Mouse (Mus musculus): ENCODE results near the gene Snx4. TPM values are rescaled to one million over a fixed set of nuclear protein-coding genes. Genes with fewer than 3 reads are reported as not detected.

Snx4 gene
- total RNA-seq, 2 experiments from 2014 or later, result 23.1 to 24.6 TPM

DNA sequence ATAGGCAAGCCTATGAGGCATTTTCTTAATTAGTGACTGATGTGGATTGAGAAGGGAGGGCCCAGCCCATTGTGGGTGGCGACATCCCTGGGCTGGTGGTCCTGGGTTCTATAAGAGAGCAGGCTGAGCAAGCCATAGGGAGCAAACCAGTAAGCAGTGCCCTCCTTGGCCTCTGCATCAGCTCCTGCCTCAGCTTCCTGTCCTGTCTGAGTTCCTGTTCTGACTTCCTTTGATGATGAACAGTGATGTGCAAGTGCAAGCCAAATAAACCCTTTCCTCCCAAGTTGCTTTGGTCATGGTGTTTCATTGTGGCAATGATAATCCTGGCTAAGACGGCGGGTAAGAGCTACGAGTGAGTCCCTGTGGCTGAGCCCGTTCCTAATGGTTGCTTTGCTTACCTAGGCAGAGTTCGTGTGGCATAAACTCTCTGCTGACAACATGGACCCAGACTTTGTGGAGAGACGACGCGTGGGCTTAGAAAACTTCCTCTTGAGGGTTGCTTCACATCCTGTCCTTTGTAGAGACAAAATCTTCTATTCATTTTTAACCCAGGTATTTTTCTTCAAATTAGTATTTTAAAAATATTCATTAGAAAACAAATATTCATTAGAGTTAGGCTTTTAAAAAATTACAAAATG, 16.5 kb downstream of the Snx4 start:
- no peak for DNase-seq

GRCm38 (mm10) chr16:33271824-33272223, 20.6 kb downstream of the Snx4 start:
- DNase-seq, result no peak

DNA sequence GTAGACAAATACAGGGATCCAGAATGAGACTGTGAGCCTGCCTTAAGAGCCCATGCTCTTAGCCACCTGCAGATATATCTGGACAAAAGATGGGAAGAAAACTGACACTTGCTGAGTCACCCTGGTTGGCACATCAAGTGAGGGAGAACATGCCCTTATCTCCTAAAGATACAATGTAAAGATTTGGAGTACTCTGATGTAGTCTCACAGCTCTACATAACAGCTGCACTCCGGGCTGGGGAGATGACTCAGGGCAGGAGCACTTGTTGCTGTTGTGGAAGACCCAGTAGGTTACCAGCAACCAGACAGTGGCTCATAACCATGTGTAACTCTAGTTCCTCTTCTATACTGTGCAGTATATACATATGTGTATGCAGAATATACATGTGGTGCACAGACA, 31.8 kb downstream of the Snx4 start:
- no peak for DNase-seq

DNA sequence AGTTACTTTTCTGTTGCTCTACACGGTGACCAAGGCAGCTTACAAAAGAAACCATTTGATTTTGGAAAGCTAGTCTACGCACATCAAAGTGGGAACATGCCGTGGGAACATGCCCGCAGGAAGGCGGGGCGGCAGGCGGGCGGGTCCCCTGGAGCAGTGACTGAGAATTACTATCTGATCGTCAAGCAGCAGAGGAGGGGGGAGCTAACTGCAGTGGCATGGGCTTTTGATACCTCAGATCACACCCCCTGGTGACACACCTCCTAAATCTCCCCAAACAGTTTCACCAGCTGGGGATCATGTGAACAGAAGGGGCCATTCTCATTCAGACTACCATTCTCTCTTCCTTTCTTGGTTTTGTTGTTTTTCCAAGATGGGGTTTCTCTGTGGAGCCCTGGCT, 37.3 kb downstream of the Snx4 start:
- DNase-seq, result no peak

DNA sequence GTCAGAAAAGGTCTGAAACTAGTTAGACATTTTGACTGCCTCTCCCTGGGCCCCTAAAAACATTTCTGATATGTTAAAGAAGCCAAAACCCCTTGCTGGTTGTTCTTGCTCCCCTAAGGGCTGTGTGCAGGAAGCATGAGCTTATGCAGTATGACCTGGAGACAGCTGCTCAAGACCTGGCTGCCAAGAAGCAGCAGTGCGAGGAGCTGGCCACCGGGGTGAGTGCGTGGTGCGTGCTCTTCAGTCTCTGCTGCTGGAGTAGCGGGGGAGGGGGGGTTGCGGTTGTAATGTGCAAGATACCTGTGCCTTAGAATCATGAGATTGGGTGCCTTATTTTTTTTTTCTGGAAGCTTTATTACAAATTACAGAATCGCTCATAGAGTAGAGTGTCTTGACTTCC, 38.7 kb downstream of the Snx4 start:
- no peak for DNase-seq

- DNase-seq, result no peak
Observed at GRCm38 (mm10) chr16:33292241-33292640, 41.0 kb downstream of the Snx4 start.

- DNase-seq, result no peak
Observed at GRCm38 (mm10) chr16:33294681-33295080, 43.4 kb downstream of the Snx4 start.

GRCm38 (mm10) chr16:33295321-33295720, 44.1 kb downstream of the Snx4 start:
- no peak for DNase-seq

DNA sequence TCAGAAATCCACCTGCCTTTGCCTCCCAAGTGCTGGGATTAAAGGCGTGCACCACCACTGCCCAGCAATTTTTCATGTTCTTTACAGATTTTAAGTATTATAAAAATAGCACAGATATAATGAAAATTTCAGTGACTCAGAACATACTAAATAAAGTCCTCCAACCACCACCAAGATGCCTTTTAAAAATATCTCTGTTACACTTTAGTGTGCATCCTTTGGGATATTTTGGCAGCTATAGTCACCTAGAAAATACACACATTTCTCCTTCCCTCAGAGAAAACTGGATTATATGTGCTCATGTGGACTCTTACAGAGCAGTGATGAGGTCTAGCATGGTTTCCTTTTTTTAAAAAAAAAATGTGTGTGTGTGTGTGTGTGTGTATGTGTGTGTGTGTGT, 46.3 kb downstream of the Snx4 start:
- DNase-seq, result no peak

GRCm38 (mm10) chr16:33306633-33307070, 55.4 kb downstream of the Snx4 start:
- peak; percentile 64 to 88 for DNase-seq

DNA sequence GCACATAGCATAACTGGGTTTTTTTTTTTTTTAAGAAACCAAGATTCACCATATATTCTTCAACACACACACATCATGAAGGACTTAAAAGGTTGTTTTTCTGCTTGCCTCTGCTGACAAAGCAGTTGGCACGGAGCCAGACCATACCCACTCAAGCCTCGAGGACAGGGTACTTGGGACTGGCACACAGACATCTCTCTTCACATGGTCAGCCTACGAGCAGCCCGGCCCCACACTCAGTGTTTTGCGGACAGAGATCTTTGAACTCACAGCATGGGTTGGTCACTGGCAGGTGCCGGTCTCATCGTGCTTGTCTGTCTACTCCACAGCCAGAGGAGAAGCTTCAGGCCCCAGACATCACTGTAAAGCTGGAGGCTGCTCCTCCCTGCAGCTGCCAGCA, 56.5 kb downstream of the Snx4 start:
- no peak for DNase-seq

DNA sequence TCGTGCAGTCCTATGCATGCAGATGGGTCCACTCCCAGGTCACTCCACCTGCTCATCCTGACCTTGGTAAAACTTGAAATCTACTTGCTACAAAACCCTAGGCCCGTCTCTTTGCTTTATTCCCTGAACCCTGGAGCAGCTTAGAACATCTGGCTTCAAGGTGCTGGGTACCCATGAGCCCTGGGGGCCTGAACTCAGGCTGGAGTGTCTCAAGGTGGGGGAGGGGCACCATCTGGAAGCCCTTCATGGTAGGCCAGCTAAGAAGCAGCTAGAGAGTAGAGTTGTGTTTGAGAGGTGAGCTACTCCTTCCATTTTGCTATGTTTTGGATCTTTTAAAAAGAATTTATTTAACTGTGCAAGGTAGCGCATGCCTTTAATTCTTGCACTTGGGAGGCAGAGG, 57.8 kb downstream of the Snx4 start:
- DNase-seq, result no peak

DNA sequence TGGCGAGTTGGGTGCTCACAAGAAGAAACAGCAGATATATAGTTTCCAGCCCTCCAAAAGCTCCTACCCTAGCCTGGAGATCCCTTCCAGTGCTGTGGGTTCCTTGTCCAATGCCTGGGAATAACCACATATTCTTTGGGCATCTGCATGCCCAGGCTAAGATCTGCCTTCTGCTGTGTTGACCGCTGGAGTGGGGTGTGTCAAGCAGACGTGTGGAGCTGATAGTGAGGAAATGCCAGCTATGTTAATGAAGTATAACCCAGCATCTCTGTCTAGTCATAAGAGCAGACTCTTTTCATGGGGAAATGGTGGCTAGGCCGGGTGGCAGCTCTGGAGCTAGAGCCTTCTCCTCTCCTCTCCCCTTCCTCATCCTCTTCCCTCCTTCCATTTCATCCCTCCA, 64.4 kb downstream of the Snx4 start:
- DNase-seq, result no peak

- no peak for DNase-seq
Observed at GRCm38 (mm10) chr16:33317646-33318045, 66.4 kb downstream of the Snx4 start.

DNA sequence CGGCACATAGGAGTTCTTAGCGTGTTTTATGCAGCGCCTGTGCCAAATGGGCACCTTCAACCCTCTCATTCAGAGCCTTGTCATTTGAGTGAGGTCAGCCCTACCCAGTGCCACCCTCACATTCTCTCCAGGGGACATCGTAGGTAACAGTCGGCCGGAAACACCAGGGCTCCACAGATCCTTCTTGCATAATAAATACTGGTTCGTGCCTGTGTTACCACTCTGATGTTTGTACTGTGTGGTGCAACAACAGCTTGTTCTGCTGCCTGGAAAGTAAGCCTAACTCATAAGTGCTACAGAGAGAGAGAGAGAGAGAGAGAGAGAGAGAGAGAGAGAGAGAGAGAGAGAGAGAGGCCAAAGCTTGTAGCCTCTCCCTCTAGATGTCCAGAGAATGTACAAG, 66.8 kb downstream of the Snx4 start:
- no peak for DNase-seq

DNA sequence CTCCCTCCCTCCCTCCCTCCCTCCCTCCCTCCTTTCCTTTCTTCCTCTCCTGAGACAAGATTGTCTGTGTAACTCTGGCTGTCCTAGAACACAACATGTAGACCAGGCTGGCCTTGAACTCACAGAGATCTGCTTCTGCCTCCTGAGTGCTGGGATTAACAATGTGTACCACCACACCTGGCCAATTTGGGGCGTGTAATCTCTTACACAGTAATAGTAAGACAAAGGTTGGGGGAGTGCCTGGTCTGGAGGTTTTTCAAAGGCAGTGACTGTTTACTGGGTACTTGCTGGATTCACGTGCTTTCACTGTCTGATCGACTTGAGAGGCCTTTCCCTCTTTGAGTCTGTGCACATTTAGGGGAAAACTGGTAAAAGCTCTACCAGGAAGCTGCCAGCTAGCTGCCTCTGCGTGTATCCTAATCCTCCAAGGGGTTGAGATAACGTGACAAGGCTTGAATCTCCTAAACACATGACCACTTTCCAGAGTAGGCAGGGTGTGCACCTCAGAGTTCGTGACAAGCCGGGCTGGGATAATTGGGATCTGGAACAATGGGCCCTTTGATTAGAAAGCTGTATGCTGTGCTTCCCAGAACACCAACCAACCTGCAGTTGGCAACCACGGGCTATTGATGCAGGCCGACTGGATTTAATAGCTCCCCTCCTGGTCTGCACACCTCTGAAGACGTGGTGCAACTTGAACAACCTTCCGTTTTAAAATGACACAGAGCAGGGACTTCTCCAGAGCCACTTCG, 74.6 kb downstream of the Snx4 start:
- no peak for DNase-seq

DNA sequence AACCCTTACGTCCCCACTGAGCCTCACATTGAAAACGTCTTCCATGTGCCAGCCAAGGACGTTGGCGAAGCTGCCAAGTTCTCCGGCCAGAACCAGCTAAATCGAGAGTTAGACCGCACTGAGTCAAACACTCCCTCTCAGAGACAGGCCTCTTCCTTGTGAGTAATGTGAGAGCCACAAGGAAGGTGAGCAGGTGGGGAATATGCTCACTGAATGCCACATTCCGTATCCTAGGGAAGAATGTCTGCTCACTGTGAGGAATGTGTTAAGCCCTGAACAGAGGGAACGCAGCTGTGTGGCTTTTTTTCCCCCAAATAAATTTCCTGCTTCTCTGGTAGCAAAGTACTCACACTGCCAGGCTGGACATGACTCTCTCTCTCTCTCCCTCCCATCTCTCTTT, 75.3 kb downstream of the Snx4 start:
- no peak for DNase-seq

DNA sequence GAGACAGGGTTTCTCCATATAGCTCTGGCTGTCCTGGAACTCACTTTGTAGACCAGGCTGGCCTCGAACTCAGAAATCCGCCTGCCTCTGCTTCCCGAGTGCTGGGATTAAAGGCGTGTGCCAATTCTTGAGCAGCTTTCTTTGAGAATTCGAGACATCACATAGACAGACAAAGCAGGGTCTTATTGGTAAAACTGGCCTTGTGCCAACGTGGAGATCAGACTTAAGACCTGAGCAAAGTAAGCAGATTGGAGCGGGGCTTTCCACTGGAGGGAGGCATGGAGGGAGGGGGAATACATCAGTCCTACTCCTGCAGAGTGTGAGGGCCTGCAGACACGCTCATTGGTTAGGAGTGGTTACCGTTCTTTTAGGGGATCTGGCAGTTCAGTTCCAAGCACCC, 75.9 kb downstream of the Snx4 start:
- DNase-seq, result no peak

DNA sequence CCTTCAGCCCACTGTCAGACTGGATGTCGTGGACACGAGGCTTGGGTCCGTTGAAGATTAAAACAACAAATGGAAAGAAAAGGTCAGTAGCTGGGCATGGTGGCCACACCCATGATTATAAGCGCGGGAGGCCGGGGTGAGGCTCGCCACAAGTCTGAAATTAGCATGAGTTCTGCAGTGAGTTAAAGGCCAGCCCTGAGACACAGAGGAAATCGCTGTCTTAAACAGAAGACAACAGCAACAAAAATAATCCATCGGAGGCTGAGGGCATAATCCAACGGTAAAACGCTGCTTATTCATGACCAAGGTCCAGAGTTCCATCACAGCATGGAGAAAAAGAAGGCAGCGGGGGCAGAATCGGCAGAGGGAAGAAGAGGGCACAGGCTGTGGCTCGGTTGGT, 81.8 kb downstream of the Snx4 start:
- no peak for DNase-seq

DNA sequence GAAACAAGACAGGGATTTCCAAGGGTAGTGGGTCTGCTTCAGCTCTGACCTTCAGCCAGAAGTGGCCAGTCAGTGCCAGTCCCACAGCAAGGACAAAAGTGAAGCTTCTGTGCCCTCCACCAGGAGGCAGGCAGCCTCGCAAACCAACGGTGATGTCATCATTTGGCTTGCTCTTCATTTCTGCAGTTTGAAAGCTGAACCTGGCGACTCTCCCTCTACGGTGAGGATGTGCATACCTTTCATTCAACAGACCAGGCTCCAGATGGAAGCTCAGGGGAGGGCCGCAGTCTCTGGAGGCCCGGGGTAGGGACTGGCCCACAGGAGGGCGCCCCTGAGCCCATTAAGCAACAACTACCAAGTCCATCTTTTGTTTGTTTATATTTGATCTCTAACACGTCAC, 85.9 kb downstream of the Snx4 start:
- DNase-seq, result peak; percentile 76 to 77

DNA sequence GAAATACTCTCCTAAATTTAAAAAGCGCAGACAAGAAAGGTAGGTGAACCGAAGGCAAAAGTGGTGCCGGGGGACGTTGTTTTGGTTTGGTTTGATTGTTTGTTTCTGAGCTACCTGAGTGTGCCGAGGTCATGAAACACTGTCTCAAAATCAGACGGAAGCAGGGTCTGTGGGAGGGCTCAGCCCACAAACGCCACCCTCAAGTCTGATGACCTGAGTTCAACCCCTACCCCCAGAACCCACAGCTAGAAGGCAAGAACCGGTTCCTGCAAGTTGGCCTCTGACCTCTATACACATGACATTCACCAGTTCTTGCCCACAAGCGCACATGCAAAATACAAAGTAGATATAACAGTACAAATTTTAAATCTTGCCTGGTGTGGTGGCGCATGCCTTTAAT, 86.4 kb downstream of the Snx4 start:
- no peak for DNase-seq

GRCm38 (mm10) chr16:33338492-33338891, 87.2 kb downstream of the Snx4 start:
- DNase-seq, result no peak

- no peak for DNase-seq
Observed at GRCm38 (mm10) chr16:33339476-33339875, 88.2 kb downstream of the Snx4 start.

DNA sequence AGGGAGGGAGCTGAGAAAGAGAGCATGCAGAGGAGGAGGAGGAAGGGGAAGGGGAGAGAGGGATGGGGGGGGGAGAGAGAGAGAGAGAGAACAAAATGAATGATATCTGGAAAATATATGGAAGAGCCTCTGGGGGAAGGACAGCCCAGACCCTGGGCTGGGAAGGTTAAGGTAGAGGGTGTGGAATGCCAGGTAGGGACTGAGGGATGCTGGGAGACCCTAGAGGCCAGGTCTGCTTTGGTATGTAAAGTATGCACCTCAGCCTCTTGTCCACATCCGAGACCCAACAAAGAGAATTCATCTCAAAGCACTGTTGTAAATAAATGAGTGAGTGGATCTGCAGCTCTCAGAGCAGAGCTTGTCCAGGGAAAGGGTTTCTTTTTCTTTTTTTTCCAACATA, 91.1 kb downstream of the Snx4 start:
- DNase-seq, result no peak

Measured in heart, adult 18-20 months (tissue).